Mouse (Mus musculus) E14TG2a.4 (cell line): ENCODE data around the gene Hapln1.

Experiments
- CTCF ChIP-seq: conservative IDR thresholded peaks from 2 replicates; pipeline ENCODE4 v1.5.1; 2014; ENCODE audit warnings: low read length
- NANOG ChIP-seq: IDR thresholded peaks from 2 replicates; pipeline ENCODE4 v1.6.1; 2014; ENCODE audit warnings: borderline replicate concordance, low read length, mixed read lengths
- POU5F1 ChIP-seq: IDR thresholded peaks from 2 replicates; pipeline ENCODE4 v1.6.1; 2014; ENCODE audit warnings: low read length, borderline replicate concordance

- TF ChIP-seq CTCF: no peak
- no peak for TF ChIP-seq POU5F1
- TF ChIP-seq NANOG: no peak
Measured at GRCm38 (mm10) chr13:89493678-89494077, 45.9 kb upstream of the Hapln1 start.
